Mouse (Mus musculus) retina, postnatal 7 days (tissue): Measurements from ENCODE around the gene Phf23.

Experiments
- DNase-seq: peaks from one replicate; pipeline ENCODE4 v3.0.0-alpha.2; 2012; ENCODE audit warnings: low read depth, low spot score

Phf23 gene

GRCm38 (mm10) chr11:70021264-70022132 lies 25.9 kb downstream of the Phf23 start:
- peak; percentile 98 for DNase-seq

- no peak for DNase-seq
Observed at GRCm38 (mm10) chr11:70023481-70024150, 28.0 kb downstream of the Phf23 start.

GRCm38 (mm10) chr11:70024151-70024514 lies 28.6 kb downstream of the Phf23 start:
- no peak for DNase-seq

- DNase-seq: no peak
Observed at GRCm38 (mm10) chr11:70026689-70027088, 31.1 kb downstream of the Phf23 start.

GRCm38 (mm10) chr11:70027397-70027796 lies 31.8 kb downstream of the Phf23 start:
- no peak for DNase-seq

- no peak for DNase-seq
Observed at GRCm38 (mm10) chr11:70028401-70029129, 33.0 kb downstream of the Phf23 start.

- DNase-seq: peak; percentile 51
Observed at GRCm38 (mm10) chr11:70029130-70029801, 33.7 kb downstream of the Phf23 start.

- DNase-seq: no peak
Observed at GRCm38 (mm10) chr11:70029829-70030550, 34.4 kb downstream of the Phf23 start.

- no peak for DNase-seq
Observed at GRCm38 (mm10) chr11:70030651-70031320, 35.2 kb downstream of the Phf23 start.

- DNase-seq: no peak
Observed at GRCm38 (mm10) chr11:70031321-70031670, 35.7 kb downstream of the Phf23 start.

- DNase-seq: no peak
Observed at GRCm38 (mm10) chr11:70038174-70038573, 42.6 kb downstream of the Phf23 start.

GRCm38 (mm10) chr11:70039631-70040030 lies 44.1 kb downstream of the Phf23 start:
- no peak for DNase-seq

GRCm38 (mm10) chr11:70040184-70040583 lies 44.6 kb downstream of the Phf23 start:
- no peak for DNase-seq

- no peak for DNase-seq
Observed at GRCm38 (mm10) chr11:70042309-70043085, 46.9 kb downstream of the Phf23 start.

GRCm38 (mm10) chr11:70043665-70044064 lies 48.1 kb downstream of the Phf23 start:
- DNase-seq: no peak

- no peak for DNase-seq
Observed at GRCm38 (mm10) chr11:70045435-70045834, 49.9 kb downstream of the Phf23 start.

- DNase-seq: no peak
Observed at GRCm38 (mm10) chr11:70049366-70049765, 53.8 kb downstream of the Phf23 start.
